Mouse (Mus musculus): ENCODE data around the gene Msi2. TPM values are rescaled to one million over a fixed set of nuclear protein-coding genes. Genes with fewer than 3 reads are reported as not detected.

Msi2 gene
- total RNA-seq (2021), result 100 to 1,000 TPM; 156 to 165 TPM
- long read RNA-seq, experiment 1, partial matches to known transcripts, result 0 of 15 reads
- long read RNA-seq, experiment 1, other reads (novel, unspliced or antisense), result 15 of 15 reads
- long read RNA-seq, experiment 2, partial matches to known transcripts, result 0 of 27 reads
- long read RNA-seq, experiment 2, other reads (novel, unspliced or antisense), result 27 of 27 reads

DNA sequence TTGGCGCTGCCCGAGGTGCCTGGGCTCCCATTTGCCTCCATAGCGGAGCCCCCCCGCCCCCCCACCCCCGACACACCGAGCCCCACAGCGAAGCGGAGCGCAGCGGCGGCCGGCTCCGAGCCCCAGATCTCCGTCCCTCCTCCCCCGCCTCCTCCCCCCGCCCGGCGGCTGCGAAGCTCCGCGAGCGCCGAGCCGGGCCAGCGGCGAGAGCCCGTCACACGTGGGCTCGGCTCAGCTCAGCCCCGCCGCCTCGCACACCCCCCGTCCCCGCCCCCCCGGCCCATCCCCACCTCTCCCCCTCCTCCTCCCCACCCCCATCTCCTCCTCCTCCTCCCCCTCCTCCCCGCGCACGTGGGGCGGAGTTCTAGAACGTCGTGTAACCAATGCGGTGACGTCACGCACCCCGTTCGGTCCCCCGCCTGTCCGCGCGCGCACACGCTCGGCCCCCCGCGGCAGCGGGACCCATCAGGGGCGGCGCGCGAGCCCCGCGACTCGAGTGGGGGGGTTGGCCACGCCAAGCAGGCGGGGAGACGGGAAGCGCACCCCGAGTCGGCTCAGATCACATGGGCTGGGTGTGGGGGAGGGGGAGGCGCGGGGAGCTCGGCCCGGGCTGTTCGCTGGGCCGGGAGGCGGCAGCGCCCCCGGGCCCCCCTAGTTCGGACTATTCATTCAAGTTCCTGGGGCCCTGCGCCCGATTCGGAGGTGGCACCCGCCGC is at the start of gene Msi2:
Gene Msi2 (minus strand): TSS at position 464 of the 716 bp plus-strand sequence.
- intact Hi-C loops (cut with DNase I; ENCODE audit: low total_unique reads), result no loop called here
- DNase-seq, result peak; percentile 93

DNA sequence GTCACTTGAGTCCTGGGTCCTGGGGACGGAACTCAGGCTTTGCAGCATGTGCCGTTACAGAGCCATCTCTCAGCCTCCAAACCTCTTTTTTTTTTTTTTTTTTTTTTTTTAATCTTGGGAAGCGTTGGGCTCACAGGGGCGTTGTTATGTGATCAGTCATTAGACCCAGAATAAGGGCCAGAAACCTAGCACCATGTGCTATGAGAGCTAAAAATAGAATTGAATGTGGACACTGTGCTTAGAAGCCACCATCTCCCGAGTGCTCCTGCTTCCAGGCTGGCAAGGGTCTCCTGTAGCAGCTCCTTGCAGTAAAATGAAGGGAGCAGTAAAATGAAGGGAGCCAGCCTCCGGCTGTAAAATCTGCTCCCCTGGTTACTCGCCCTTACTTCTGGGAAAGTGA is 47.3 kb upstream of the Msi2 start:
- no peak for DNase-seq
- intact Hi-C loops (cut with DNase I; ENCODE audit: low total_unique reads), result no loop called here

DNA sequence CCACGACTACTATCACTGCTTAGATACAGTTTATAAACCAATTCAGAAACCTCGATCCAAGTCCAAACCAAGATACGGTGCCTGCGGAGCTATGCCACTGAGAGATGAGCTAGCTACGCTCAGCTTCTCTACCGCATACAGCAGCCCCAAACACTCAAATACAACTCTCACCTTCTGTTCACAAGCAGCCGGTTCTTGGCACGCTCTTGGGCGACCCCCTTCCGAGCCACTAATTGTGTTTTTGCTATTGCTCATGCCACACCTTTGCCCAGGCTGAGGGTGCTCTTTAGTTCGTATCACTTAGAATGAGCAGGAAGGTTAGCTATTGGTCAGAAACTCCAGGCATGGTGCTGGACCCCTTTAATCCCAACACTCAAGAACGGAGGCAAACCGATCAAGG is 45.1 kb upstream of the Msi2 start:
- intact Hi-C loops (cut with DNase I; ENCODE audit: low total_unique reads), result no loop called here
- no peak for DNase-seq

DNA sequence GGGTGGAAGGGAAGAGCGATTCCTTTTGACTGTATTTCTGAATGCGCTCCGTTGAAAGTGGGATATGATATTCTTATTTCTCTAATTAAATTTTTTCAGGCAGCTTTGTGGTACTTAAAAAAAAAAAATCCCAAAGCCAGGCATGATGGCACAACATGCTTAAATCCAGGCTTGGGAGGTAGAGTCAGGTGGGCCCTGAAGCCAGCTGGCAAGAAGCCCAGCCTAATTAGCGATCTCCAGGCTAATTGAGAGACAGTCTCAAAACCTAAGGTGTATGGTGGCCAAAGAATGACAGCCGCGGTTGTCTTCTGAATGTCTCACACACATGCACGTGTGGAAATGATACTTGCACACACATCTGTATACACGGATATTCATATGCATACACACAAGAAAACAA is 41.2 kb upstream of the Msi2 start:
- no peak for DNase-seq
- intact Hi-C loops (cut with DNase I; ENCODE audit: low total_unique reads), result no loop called here

DNA sequence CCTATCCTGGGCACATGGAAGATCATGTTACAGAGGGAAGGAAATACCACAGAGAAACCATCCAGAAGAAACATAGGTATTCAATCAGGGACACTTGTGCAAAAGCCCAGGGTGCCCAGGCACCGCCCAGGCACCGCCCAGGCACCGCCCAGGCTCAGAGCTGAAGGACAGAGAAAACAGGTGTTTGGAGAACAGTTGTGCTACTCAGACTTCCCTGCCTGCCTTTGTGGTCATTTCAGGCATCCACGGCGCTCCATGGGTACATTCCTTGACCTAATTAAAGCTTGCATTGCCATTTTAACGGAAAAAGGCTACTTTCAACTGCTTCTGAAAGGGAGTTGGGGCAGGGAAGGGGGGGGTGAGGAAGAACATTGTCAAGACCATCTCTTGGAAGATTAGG is 40.1 kb upstream of the Msi2 start:
- peak; percentile 15 for DNase-seq
- intact Hi-C loops (cut with DNase I; ENCODE audit: low total_unique reads), result no loop called here

DNA sequence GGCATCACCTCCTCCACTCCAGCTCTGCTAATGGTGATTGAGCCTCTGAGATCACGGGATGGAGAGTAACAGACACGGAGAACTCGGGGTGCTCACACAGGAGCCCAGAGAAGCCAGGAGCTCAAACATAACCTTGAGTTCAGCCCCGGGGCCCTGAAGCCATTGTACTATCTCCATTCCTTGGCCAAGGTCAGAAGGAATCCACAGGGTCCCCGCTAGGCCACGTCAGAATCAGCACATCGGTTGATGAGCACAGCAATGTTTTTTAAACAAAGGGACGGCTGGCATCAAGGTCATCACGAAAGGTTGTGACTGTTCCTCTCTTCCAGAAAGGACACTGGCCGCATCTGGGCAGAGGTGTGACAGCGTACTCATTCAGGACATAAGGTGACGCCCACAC is 27.0 kb upstream of the Msi2 start:
- DNase-seq, result no peak
- intact Hi-C loops (cut with DNase I; ENCODE audit: low total_unique reads), result no loop called here

DNA sequence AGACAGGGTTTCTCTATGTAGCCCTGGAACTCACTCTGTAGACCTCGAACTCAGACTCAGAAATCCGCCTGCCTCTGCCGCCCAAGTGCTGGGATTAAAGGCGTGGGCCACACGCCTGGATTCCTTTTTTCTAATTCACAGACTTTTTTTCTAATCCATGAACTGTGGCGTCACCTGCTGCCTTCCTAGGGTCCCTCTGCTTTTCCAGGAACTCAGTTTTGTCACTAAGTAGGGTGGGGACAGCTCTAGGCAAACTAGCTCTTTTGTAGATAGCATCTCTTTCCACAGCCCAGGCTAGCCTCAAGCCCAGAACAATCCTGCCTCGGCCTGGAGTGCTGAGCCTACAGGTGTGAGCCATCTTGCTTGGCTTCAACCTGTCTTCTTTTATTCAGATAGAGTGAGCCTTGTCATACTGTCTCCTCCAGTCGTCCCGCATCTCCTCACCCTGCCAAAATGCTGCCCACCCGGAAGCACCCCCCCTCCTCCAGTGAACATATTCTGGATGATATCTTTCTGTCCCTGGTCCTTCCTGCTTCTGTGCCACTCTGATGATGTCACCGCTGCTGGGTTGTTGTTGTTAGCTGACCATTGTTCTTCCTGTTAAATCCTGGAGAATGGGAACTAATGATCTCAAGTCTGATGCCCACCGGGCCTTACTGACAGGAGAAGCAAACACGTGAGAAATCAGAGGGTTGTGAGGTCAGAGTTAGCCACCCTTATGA is 21.4 kb upstream of the Msi2 start:
- no peak for DNase-seq
- intact Hi-C loops (cut with DNase I; ENCODE audit: low total_unique reads), result loop anchor here (10.0 kb wide), 1 partner anchor 485 kb away; no protein-coding TSS in a partner anchor

DNA sequence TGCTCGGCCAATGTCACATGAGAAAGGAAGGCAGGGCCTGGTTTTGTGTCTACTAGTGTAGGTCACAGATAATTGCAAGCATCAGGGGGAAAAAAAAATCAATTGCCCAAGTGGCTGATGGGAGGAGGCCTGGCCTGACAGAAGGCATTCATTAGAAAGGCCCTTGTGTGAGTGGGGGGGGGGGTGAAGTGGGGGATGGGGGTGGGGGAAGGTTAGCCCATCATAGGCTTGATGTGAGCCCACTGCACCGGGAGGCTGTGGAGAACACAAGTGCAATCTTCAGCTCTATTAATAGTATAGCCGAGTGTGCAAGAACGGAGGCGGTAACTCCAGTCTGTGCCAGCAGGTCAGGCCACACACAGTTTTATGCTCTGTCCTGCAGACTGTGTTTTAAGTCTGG is 11.1 kb upstream of the Msi2 start:
- intact Hi-C loops (cut with DNase I; ENCODE audit: low total_unique reads), result no loop called here
- DNase-seq, result no peak

DNA sequence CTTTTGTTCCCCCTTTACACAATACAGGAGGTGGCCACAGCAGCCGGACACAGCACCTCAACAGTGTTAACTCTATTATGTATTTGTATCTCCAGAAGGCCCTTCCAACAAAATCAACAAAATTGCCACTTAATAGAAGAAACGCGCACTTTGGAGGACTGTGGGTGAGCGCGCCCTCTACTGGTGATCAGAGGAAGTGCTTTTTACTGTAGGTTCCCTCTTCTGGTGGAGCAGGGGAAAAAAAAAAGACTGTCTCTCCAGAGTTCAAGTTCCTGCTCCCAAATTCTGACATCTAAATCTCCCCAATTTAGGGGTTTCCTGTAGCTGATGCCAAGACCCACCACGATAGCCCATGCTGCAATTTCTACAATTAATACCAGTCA is 10.2 kb upstream of the Msi2 start:
- intact Hi-C loops (cut with DNase I; ENCODE audit: low total_unique reads), result no loop called here
- peak; percentile 66 for DNase-seq

DNA sequence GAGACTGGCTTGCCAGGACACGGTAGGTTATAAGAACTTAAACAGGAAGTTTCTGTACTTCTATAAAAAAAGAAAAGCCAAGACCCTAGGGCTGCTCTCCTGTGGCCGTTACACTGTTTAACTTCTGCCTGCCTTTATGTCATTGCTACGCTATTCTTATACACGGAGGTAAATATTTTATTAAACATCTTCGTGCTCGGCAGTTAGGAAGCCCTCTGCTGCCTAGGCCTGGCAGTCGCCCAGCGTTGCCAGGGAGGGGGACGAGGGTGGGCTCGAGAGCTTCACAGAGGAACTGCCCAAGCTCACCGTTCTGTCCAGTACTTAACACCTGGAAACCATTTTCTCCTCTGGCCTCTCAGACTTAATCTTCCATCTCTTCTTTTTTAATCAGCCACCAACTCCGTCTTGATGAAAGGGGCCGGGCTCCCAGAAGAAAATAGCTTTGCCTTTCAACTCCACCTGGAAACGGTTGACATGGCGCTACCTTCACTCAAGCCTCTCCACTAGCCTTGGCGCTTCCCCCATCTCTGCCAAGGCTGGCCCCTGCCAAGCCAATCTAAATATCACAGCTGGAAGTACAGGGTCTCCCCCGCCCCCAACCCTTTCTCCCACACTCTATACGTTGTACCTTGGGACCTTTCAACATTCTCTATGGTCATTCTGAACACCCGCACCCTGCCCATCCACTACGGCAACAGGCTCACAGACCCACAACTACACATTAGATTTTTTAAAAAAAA is 9.6 kb upstream of the Msi2 start:
- no peak for DNase-seq

DNA sequence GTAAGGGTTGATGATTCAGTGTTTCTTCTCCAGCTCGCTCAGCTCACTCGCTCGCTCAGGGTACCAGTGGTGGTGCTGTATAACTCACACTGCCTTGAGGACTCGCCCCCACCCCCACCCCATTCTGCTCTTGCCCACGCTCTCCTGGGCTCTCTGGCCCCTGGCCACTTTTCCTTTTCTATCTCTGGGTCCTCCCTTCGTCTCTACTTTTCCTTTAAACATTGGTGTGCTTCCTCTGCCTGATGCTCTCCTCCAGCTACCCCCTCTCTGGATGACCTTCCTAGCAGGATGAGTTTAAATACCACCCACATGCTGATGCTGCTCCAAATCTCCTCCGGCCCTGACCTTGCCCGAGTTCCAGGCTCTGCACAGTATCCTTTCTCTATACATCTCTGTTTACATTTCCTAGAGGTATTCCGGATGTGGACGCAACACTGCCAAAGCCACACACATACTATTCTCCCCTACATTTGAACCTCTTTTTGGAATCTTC is 2.9 kb upstream of the Msi2 start:
- intact Hi-C loops (cut with DNase I; ENCODE audit: low total_unique reads), result no loop called here
- no peak for DNase-seq

More for the DNA sequence above, 9.6 kb upstream of the Msi2 start:
- intact Hi-C loops (cut with DNase I; ENCODE audit: low total_unique reads), result no loop called here

DNA sequence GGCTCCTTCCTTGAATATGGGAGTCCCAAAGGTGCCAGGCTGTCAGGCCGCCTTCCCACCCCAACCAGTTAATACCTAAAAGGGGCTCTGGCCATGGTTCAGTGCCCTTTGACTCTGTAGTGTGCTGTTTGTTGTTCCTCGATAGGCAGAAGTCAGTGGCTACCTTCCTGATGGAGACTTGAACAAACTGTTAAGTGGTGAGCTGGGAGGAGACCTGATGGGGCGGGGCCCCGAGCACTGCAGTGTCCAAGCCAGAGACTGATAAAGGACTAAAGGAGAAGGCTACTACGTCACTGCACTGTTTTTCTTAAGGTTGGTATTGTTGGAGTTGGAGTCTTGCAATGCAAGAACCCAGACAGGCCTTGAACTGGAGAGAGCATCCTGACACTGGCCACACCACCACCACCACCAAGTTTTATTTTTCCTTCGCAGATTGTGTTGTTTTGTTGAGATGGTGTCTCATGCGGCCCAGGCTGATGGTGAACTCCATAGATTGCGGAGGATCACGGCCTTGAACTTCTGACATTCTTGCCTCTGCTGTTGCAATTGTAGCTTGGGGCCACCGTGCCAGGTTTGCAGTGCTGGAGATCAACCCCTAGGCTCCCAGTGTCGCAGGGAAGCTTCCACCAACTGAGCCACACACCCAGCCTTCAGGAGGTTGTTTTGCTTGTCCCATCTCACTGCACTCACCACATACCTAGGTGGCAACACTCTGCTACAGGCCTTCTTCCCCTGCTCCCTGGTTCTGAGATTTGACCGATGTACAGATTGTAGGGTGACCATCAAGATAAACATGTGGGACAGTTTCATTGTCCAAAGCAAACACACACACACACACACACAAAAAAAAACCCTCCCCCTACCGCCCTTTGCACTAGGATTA is 2.2 kb upstream of the Msi2 start:
- intact Hi-C loops (cut with DNase I; ENCODE audit: low total_unique reads), result no loop called here
- no peak for DNase-seq

DNA sequence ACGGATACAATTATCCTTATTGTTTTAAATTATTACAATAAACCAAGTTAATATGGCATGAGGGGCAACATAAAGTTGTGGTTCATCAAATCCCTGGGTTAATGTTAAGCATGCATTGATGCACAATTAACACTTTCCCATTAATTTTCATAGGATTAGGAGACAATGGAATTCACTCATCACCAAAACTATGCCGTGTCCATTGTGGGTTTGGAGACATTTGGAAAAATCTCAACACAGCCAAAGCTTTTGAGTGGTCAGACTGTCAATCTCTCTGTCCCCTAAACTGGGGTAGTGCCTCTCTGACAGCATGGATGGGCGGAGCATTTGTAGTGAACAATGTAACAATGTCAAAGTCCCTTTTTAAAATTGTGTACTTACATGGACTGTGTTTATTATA is 1.3 kb upstream of the Msi2 start:
- intact Hi-C loops (cut with DNase I; ENCODE audit: low total_unique reads), result no loop called here
- DNase-seq, result no peak

DNA sequence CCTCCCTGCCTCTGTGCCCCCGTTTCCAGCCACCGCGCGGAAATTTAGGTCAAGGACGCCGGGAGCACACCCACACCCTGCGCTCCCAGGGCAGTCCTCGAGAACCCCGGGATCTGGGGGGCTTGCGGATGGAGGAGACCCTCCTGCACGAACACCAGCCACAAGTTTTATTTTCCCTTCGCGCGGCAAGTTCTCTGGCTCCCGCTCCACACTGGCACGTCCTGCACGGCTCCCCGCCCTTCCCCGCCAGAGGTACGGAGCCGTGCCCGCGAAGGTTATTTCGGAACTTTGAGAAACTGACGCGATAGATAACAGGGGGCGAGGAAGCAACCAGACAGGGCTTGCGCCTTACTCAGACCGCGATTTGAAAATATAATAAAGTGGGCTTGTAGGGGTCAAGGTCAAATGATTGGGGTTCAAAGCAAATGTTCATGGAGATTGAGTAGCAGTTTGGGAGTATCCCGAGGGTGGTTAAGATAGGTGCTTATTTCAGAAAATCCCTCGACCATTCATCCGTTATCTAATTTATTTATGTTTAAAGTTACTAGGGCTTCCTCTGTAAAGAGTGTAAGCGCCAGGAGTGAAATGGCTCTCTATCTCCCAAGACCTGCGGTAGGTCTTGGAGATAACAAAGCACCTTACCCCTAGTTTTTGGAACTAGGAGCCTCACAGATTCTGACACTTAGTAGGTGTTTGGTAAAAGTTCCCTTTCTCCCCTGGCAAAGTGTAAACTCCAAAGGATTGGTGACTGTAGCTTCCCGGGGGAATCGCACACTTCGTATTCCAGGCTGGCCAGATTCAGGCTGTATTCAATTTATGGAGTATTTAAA is 668 bp upstream of the Msi2 start:
- intact Hi-C loops (cut with DNase I; ENCODE audit: low total_unique reads), result no loop called here
- DNase-seq, result peak; percentile 42

DNA sequence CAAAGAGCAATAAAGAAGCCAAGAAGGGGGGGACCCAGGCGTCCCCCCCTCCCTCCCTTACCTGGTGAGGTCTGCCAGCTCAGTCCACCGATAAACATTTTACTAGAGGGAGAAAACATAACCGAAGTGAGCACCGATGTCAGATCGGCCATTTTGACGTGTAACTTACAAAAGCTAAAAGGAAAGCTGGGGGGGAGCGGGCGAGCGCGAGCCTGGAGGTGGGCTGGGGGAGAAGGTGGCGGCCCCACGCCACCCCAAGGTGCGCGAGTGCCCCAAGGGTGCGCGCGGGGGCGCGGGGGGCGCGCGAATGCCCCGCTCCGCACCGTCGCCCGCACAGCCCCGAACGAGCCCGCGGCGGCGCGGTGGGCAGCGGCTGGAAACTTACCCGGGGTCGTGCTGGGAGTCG is 666 bp downstream of the Msi2 start:
- peak; percentile 26 for DNase-seq
- intact Hi-C loops (cut with DNase I; ENCODE audit: low total_unique reads), result no loop called here

DNA sequence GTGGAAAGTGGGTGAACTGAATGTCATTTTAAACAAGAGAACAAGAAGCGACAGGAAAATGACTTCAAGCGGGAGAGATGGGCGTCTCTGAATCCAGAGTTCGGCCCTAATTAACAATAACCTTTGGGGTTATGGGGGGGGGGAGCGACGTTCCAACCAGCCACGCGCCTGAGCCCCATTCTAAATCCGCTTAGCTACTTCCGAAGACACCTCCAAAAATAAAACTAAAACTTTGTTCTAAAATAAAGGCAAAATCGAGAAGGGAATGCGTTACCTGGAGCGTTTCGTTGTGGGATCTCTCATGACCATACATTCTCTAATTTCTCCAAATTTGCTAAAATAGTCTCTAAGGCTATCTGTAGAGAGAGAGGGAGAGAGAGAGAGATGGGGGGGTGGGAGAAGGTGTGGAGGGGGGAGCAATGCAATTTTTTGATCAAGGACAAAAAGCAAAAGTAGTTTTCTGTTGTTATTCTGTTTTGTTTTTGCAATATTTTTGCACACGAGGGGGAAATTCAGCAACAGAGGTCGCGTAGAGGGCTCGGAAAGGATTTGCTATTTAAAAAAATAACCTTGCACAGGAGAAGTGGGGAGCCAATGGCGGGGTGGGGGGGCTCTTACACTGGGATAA is 1.2 kb downstream of the Msi2 start:
- intact Hi-C loops (cut with DNase I; ENCODE audit: low total_unique reads), result no loop called here

DNA sequence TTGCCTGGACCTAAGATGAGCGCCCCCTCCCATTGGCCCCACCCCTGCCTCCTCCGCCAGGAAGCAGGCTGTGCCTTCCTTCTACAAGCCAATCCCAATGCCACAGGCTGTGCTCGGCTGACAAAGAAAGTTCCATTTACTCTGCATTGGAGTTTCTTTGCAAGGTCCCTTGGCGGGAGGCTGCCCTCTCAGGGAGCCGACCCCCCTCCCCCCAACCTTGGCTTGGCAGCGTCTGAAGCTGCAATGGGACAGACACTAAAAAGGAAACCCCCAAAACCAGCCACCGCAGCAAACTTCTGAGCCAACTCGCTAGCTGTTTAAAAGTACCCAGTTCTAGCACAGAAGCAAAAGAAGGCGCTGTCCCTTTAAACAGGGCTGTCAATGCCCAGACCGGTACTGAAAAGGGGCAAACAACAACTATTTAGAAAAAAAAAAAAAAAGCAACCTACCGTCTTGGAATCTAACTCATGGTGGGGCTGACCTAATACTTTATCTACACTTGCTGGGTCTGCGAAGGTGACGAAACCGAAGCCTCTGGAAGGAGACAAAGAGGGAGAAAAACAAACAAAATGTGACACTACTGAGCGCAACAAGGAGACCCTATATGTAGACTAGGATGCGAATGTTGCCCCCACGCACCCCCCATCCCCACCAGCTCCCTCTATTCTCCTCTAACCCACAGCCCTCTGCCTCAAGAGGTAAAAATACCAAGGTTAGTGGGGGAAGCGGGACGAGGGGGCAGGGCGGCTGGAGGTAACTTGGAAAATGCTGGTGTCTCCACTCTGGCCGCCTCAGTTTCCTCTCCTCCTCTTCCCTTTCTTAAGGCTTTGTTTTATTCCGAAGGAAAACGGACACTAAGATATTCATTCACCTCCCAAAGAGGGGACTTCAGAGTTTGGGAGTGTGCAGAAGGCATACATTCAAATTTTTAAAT is 2.0 kb downstream of the Msi2 start:
- intact Hi-C loops (cut with DNase I; ENCODE audit: low total_unique reads), result no loop called here

More for the DNA sequence above, 1.2 kb downstream of the Msi2 start:
- DNase-seq, result no peak

More for the DNA sequence above, 2.0 kb downstream of the Msi2 start:
- no peak for DNase-seq

Data from gastrocnemius, postnatal 14 days (tissue).